Mouse (Mus musculus): ENCODE data around the gene Hc. TPM values are rescaled to one million over a fixed set of nuclear protein-coding genes. Genes with fewer than 3 reads are reported as not detected.
A peak's percentile ranks its signal among the peaks of the same experiment; 100 is the strongest.

Hc gene
- 0.19 and 0.83 TPM in 2 replicates for polyA plus RNA-seq (2015; fragmentation: Nextera tagmentation; extraction: Ambion mirVana)

- Histone ChIP-seq H3K27ac (replicated peaks) (no peak within 1 kb of the TSS), H3K4me1 (no peaks in the 10 kb centered on the region), H3K4me2 (no peak within 1 kb of the TSS), H3K9ac (no peak within 1 kb of the TSS), H3K27me3 (replicated peaks) (no peaks in the 10 kb centered on the region; the same call in 1 of the 2 replicates), H3K9me3 (no peaks in the 10 kb centered on the region), H3K36me3 (no peaks in the 10 kb centered on the region), H3K4me3 (no peak within 1 kb of the TSS)
- ATAC-seq (ENCODE audit: extremely low read depth, insufficient number of reproducible peaks, low FRiP score, low TSS enrichment), result no peak
- WGBS, result 73% methylated on average over 5 of the region's 5 CpGs
Observed at GRCm38 (mm10) chr2:35061338-35061737, at the start of gene Hc. Gene Hc, minus strand, starts transcription at chr2:35061438.

- Histone ChIP-seq H3K27me3 (replicated peaks) (no peaks in the 10 kb centered on the region), H3K4me3 (peak overlapping the region; percentile 19; the same call in 1 of the 2 replicates), H3K27ac (replicated peaks) (no peak overlapping the region), H3K4me1 (peaks cover 14% of the 10 kb centered on the region), H3K9me3 (no peaks in the 10 kb centered on the region), H3K4me2 (peak overlapping the region; percentile 86), H3K9ac (no peak overlapping the region), H3K36me3 (peaks cover 10% of the 10 kb centered on the region; the same call in 1 of the 2 replicates)
- WGBS, result 50% methylated on average over 2 of the region's 2 CpGs
- ATAC-seq (ENCODE audit: extremely low read depth, insufficient number of reproducible peaks, low FRiP score, low TSS enrichment), result no peak
Observed at GRCm38 (mm10) chr2:35110521-35110920, 49.3 kb upstream of the Hc start.

- peaks cover 5% of the 10 kb centered on the region; the same call in 1 of the 2 replicates for H3K36me3 ChIP-seq
- ATAC-seq (ENCODE audit: extremely low read depth, insufficient number of reproducible peaks, low FRiP score, low TSS enrichment), result no peak
- peak overlapping the region; percentile 86 for H3K4me2 ChIP-seq
- 2% methylated on average over 13 of the region's 13 CpGs for WGBS
- H3K27ac ChIP-seq (replicated peaks), result peak overlapping the region; percentile 80
- H3K9ac ChIP-seq, result peak overlapping the region; percentile 84
- peak overlapping the region; percentile 75 for H3K4me3 ChIP-seq
- no peaks in the 10 kb centered on the region for H3K27me3 ChIP-seq (replicated peaks)
- peaks cover 14% of the 10 kb centered on the region for H3K4me1 ChIP-seq
- no peaks in the 10 kb centered on the region for H3K9me3 ChIP-seq
Observed at GRCm38 (mm10) chr2:35109924-35110304, 48.7 kb upstream of the Hc start.

GRCm38 (mm10) chr2:35109141-35109923, 48.1 kb upstream of the Hc start, which contains the start of gene Cntrl:
Gene Cntrl, plus strand, starts transcription at chr2:35109492.
- H3K4me3 ChIP-seq, result peak within 1 kb of the TSS; percentile 75

GRCm38 (mm10) chr2:35108712-35109111, 47.5 kb upstream of the Hc start:
- no peaks in the 10 kb centered on the region for H3K9me3 ChIP-seq
- no peak for ATAC-seq (ENCODE audit: extremely low read depth, insufficient number of reproducible peaks, low FRiP score, low TSS enrichment)
- peak overlapping the region; percentile 75 for H3K4me3 ChIP-seq
- H3K4me2 ChIP-seq, result peak overlapping the region; percentile 86
- no peaks in the 10 kb centered on the region for H3K36me3 ChIP-seq
- peaks cover 14% of the 10 kb centered on the region for H3K4me1 ChIP-seq
- WGBS, result 36% methylated on average over 3 of the region's 3 CpGs
- peak overlapping the region; percentile 80 for H3K27ac ChIP-seq (replicated peaks)
- peak overlapping the region; percentile 84 for H3K9ac ChIP-seq
- no peaks in the 10 kb centered on the region for H3K27me3 ChIP-seq (replicated peaks)

More at GRCm38 (mm10) chr2:35109141-35109923, 48.1 kb upstream of the Hc start, which contains the start of gene Cntrl:
- WGBS, result under 1% methylated on average over 62 of the region's 62 CpGs
- Histone ChIP-seq H3K9me3 (no peaks in the 10 kb centered on the region), H3K4me1 (peaks cover 14% of the 10 kb centered on the region), H3K9ac (peak within 1 kb of the TSS; percentile 84), H3K27ac (replicated peaks) (peak within 1 kb of the TSS; percentile 80), H3K36me3 (no peaks in the 10 kb centered on the region), H3K4me2 (peak within 1 kb of the TSS; percentile 86), H3K27me3 (replicated peaks) (no peaks in the 10 kb centered on the region)
- ATAC-seq (ENCODE audit: extremely low read depth, insufficient number of reproducible peaks, low FRiP score, low TSS enrichment), result peak; percentile 91

- no peak overlapping the region for H3K4me2 ChIP-seq
- 51% methylated on average over 5 of the region's 5 CpGs for WGBS
- no peaks in the 10 kb centered on the region for H3K27me3 ChIP-seq (replicated peaks)
- H3K27ac ChIP-seq (replicated peaks), result no peak overlapping the region
- no peaks in the 10 kb centered on the region for H3K9me3 ChIP-seq
- no peaks in the 10 kb centered on the region for H3K36me3 ChIP-seq
- peaks cover 14% of the 10 kb centered on the region for H3K4me1 ChIP-seq
- H3K4me3 ChIP-seq, result no peak overlapping the region
- no peak overlapping the region for H3K9ac ChIP-seq
- no peak for ATAC-seq (ENCODE audit: extremely low read depth, insufficient number of reproducible peaks, low FRiP score, low TSS enrichment)
Observed at GRCm38 (mm10) chr2:35107984-35108635, 46.9 kb upstream of the Hc start.

- Histone ChIP-seq H3K4me2 (no peak overlapping the region), H3K4me1 (peaks cover 9% of the 10 kb centered on the region), H3K9me3 (no peaks in the 10 kb centered on the region), H3K27ac (replicated peaks) (no peak overlapping the region), H3K4me3 (no peak overlapping the region), H3K27me3 (replicated peaks) (no peaks in the 10 kb centered on the region), H3K9ac (no peak overlapping the region), H3K36me3 (no peaks in the 10 kb centered on the region)
- WGBS, result 52% methylated on average over 3 of the region's 3 CpGs
- ATAC-seq (ENCODE audit: extremely low read depth, insufficient number of reproducible peaks, low FRiP score, low TSS enrichment), result no peak
Observed at GRCm38 (mm10) chr2:35104843-35105242, 43.6 kb upstream of the Hc start.

- Histone ChIP-seq H3K36me3 (no peaks in the 10 kb centered on the region), H3K9ac (no peak overlapping the region), H3K4me1 (peaks cover 3% of the 10 kb centered on the region; the same call in 1 of the 2 replicates), H3K27me3 (replicated peaks) (no peaks in the 10 kb centered on the region), H3K27ac (replicated peaks) (no peak overlapping the region), H3K4me3 (no peak overlapping the region), H3K9me3 (no peaks in the 10 kb centered on the region), H3K4me2 (no peak overlapping the region)
- no peak for ATAC-seq (ENCODE audit: extremely low read depth, insufficient number of reproducible peaks, low FRiP score, low TSS enrichment)
- WGBS, result 52% methylated on average over 5 of the region's 5 CpGs
Observed at GRCm38 (mm10) chr2:35103558-35103957, 42.3 kb upstream of the Hc start.

- Histone ChIP-seq H3K36me3 (no peaks in the 10 kb centered on the region; the same call in 1 of the 2 replicates), H3K4me2 (no peak overlapping the region), H3K27ac (replicated peaks) (no peak overlapping the region), H3K4me1 (peaks cover 3% of the 10 kb centered on the region; the same call in 1 of the 2 replicates), H3K9me3 (no peaks in the 10 kb centered on the region), H3K27me3 (replicated peaks) (no peaks in the 10 kb centered on the region), H3K4me3 (no peak overlapping the region), H3K9ac (no peak overlapping the region)
- ATAC-seq (ENCODE audit: extremely low read depth, insufficient number of reproducible peaks, low FRiP score, low TSS enrichment), result no peak
Observed at GRCm38 (mm10) chr2:35102777-35103176, 41.5 kb upstream of the Hc start.

GRCm38 (mm10) chr2:35101443-35101842, 40.2 kb upstream of the Hc start, which contains the start of gene AI182371:
Gene AI182371, minus strand, starts transcription at chr2:35101543.
- H3K4me1 ChIP-seq, result peaks cover 3% of the 10 kb centered on the region; the same call in 1 of the 2 replicates
- WGBS, result 83% methylated on average over 3 of the region's 3 CpGs
- no peak for ATAC-seq (ENCODE audit: extremely low read depth, insufficient number of reproducible peaks, low FRiP score, low TSS enrichment)

GRCm38 (mm10) chr2:35100529-35100928, 39.3 kb upstream of the Hc start:
- Histone ChIP-seq H3K27ac (replicated peaks) (peak overlapping the region; percentile 30; the same call in 1 of the 2 replicates), H3K4me1 (peaks cover 3% of the 10 kb centered on the region; the same call in 1 of the 2 replicates), H3K9me3 (no peaks in the 10 kb centered on the region), H3K4me3 (no peak overlapping the region), H3K36me3 (no peaks in the 10 kb centered on the region; the same call in 1 of the 2 replicates), H3K9ac (no peak overlapping the region), H3K27me3 (replicated peaks) (no peaks in the 10 kb centered on the region), H3K4me2 (no peak overlapping the region)
- 65% methylated on average over 6 of the region's 6 CpGs for WGBS
- ATAC-seq (ENCODE audit: extremely low read depth, insufficient number of reproducible peaks, low FRiP score, low TSS enrichment), result no peak

More at GRCm38 (mm10) chr2:35101443-35101842, 40.2 kb upstream of the Hc start, which contains the start of gene AI182371:
- H3K9ac ChIP-seq, result no peak within 1 kb of the TSS
- H3K4me3 ChIP-seq, result no peak within 1 kb of the TSS
- no peak within 1 kb of the TSS for H3K4me2 ChIP-seq
- no peaks in the 10 kb centered on the region; the same call in 1 of the 2 replicates for H3K36me3 ChIP-seq
- H3K27me3 ChIP-seq (replicated peaks), result no peaks in the 10 kb centered on the region
- no peaks in the 10 kb centered on the region for H3K9me3 ChIP-seq
- peak within 1 kb of the TSS; percentile 30; the same call in 1 of the 2 replicates for H3K27ac ChIP-seq (replicated peaks)

All from heart, embryonic 13.5 days (tissue).